Mouse (Mus musculus) thymus, adult 2 months (tissue): Measurements from ENCODE around the gene Negr1.

Experiments
- CTCF ChIP-seq: fragments of 200-500 bp; IDR thresholded peaks from 2 replicates; pipeline ENCODE4 v1.5.1; 2012; ENCODE audit warnings: mild to moderate bottlenecking, control low read depth, low read length, moderate library complexity, borderline replicate concordance; ENCODE audit not compliant: control insufficient read depth, poor library complexity, insufficient read depth; ENCODE audit errors: extremely low read depth
- POLR2A ChIP-seq: fragments of 200-500 bp; IDR thresholded peaks from 2 replicates; pipeline ENCODE4 v1.6.1; 2012; ENCODE audit warnings: mild to moderate bottlenecking, low read length, control low read depth, moderate library complexity; ENCODE audit not compliant: control insufficient read depth, poor library complexity, insufficient read depth; ENCODE audit errors: extremely low read depth

GRCm38 (mm10) chr3:156971104-156971503 lies 409.5 kb downstream of the Negr1 start:
- no peak for TF ChIP-seq POLR2A
- TF ChIP-seq CTCF: no peak
